Mouse (Mus musculus) liver, embryonic 16.5 days (tissue): ENCODE measurements at regions not wholly inside any gene's neighbourhood (a gene's known extent, or its start where the extent isn't known, plus 50 kb on each side); places are given as distances from the start of the nearest gene placed in this dataset.

Source experiments
- ATAC-seq: fragments of 200-750 bp; cut with Nextera tagmentation; 2 replicates; pipeline ENCODE4 v1.8.0; 2017; ENCODE audit warnings: low read depth, mild to moderate bottlenecking, moderate number of reproducible peaks, moderate library complexity
- H3K27ac ChIP-seq: fragments of 300-500 bp; sonication (generic); 2 replicates; pipeline ENCODE4 v1.5.1; 2014; ENCODE audit warnings: mild to moderate bottlenecking, low read length
- H3K27me3 ChIP-seq: fragments of 300-500 bp; sonication (generic); 2 replicates; pipeline ENCODE4 v1.6.1; 2014; ENCODE audit warnings: low read depth, low read length, mixed read lengths; ENCODE audit not compliant: control insufficient read depth, insufficient read depth
- H3K36me3 ChIP-seq: fragments of 300-500 bp; sonication (generic); 2 replicates; pipeline ENCODE4 v1.6.1; 2014; ENCODE audit warnings: mild to moderate bottlenecking; ENCODE audit not compliant: control insufficient read depth, insufficient read depth
- H3K4me1 ChIP-seq: fragments of 300-500 bp; sonication (generic); 2 replicates; pipeline ENCODE4 v1.6.1; 2014; ENCODE audit warnings: low read depth, low read length, mixed read lengths; ENCODE audit not compliant: control insufficient read depth
- H3K4me2 ChIP-seq: fragments of 300-500 bp; sonication (generic); 2 replicates; pipeline ENCODE4 v1.6.1; 2014; ENCODE audit warnings: low read depth, low read length, mixed read lengths
- H3K4me3 ChIP-seq: fragments of 300-500 bp; sonication (generic); 2 replicates; pipeline ENCODE4 v1.5.1; 2014; ENCODE audit warnings: low read depth, mild to moderate bottlenecking, low read length
- H3K9ac ChIP-seq: fragments of 300-500 bp; sonication (generic); 2 replicates; pipeline ENCODE4 v1.6.1; 2014; ENCODE audit warnings: low read depth, low read length
- H3K9me3 ChIP-seq: fragments of 300-500 bp; sonication (generic); replicated peaks from 2 replicates; pipeline ENCODE4 v1.6.1; 2016; ENCODE audit warnings: low read length; ENCODE audit not compliant: control insufficient read depth
- WGBS: fragments of 180-500 bp; shearing (Covaris S2); extraction: QIAGEN DNeasy Blood & Tissue Kit; methylation state at CpG from one replicate; pipeline ENCODE4 v1.1.7; 2014; ENCODE audit not compliant: insufficient replicate concordance; 5-methylcytosine and 5-hydroxymethylcytosine counted together

GRCm38 (mm10) chr13:44238308-44238707, 453.7 kb downstream of the Cd83 start:
- Histone ChIP-seq H3K9ac (no peak overlapping the region), H3K4me1 (no peaks in the 10 kb centered on the region), H3K9me3 (no peaks in the 10 kb centered on the region), H3K27me3 (no peaks in the 10 kb centered on the region), H3K4me3 (no peak overlapping the region), H3K27ac (no peak overlapping the region), H3K36me3 (no peaks in the 10 kb centered on the region), H3K4me2 (no peak overlapping the region)
- WGBS = 55% methylated on average over 11 of the region's 11 CpGs
- no peak for ATAC-seq

- H3K36me3 ChIP-seq = no peaks in the 10 kb centered on the region
- no peaks in the 10 kb centered on the region for H3K4me1 ChIP-seq
- no peak overlapping the region for H3K9ac ChIP-seq
- WGBS = 67% methylated on average over 6 of the region's 6 CpGs
- no peak overlapping the region for H3K27ac ChIP-seq
- no peaks in the 10 kb centered on the region for H3K27me3 ChIP-seq
- H3K4me3 ChIP-seq = no peak overlapping the region
- no peaks in the 10 kb centered on the region for H3K9me3 ChIP-seq
- no peak for ATAC-seq
- no peak overlapping the region for H3K4me2 ChIP-seq
These were observed 458.6 kb downstream of the Cd83 start for GRCm38 (mm10) chr13:44243211-44243610.

GRCm38 (mm10) chr13:44246714-44247251, 462.2 kb downstream of the Cd83 start:
- 23% methylated on average over 7 of the region's 7 CpGs for WGBS
- H3K36me3 ChIP-seq = no peaks in the 10 kb centered on the region
- no peak overlapping the region for H3K9ac ChIP-seq
- H3K4me3 ChIP-seq = no peak overlapping the region
- H3K4me2 ChIP-seq = no peak overlapping the region
- H3K27me3 ChIP-seq = no peaks in the 10 kb centered on the region
- H3K4me1 ChIP-seq = no peaks in the 10 kb centered on the region
- no peak overlapping the region for H3K27ac ChIP-seq
- H3K9me3 ChIP-seq = no peaks in the 10 kb centered on the region
- no peak for ATAC-seq

- H3K9ac ChIP-seq = no peak overlapping the region
- no peak for ATAC-seq
- no peaks in the 10 kb centered on the region for H3K4me1 ChIP-seq
- no peak overlapping the region for H3K4me2 ChIP-seq
- WGBS = 57% methylated on average over 11 of the region's 11 CpGs
- no peaks in the 10 kb centered on the region for H3K36me3 ChIP-seq
- no peaks in the 10 kb centered on the region for H3K27me3 ChIP-seq
- no peak overlapping the region for H3K27ac ChIP-seq
- no peaks in the 10 kb centered on the region for H3K9me3 ChIP-seq
- H3K4me3 ChIP-seq = no peak overlapping the region
These were observed 463.3 kb downstream of the Cd83 start for GRCm38 (mm10) chr13:44247861-44248260.

GRCm38 (mm10) chr13:44248401-44248800, 463.8 kb downstream of the Cd83 start:
- no peak overlapping the region for H3K4me3 ChIP-seq
- H3K27ac ChIP-seq = no peak overlapping the region
- ATAC-seq = no peak
- H3K4me2 ChIP-seq = no peak overlapping the region
- H3K9me3 ChIP-seq = no peaks in the 10 kb centered on the region
- H3K9ac ChIP-seq = no peak overlapping the region
- H3K4me1 ChIP-seq = no peaks in the 10 kb centered on the region
- no peaks in the 10 kb centered on the region for H3K36me3 ChIP-seq
- no peaks in the 10 kb centered on the region for H3K27me3 ChIP-seq
- 31% methylated on average over 8 of the region's 8 CpGs for WGBS

- Histone ChIP-seq H3K9ac (no peak overlapping the region), H3K4me2 (no peak overlapping the region), H3K27ac (no peak overlapping the region), H3K27me3 (no peaks in the 10 kb centered on the region), H3K4me3 (no peak overlapping the region), H3K4me1 (no peaks in the 10 kb centered on the region), H3K36me3 (no peaks in the 10 kb centered on the region), H3K9me3 (no peaks in the 10 kb centered on the region)
- no peak for ATAC-seq
- 52% methylated on average over 2 of the region's 2 CpGs for WGBS
These were observed 464.5 kb downstream of the Cd83 start for GRCm38 (mm10) chr13:44249119-44249518.

- Histone ChIP-seq H3K4me3 (no peak overlapping the region), H3K9ac (no peak overlapping the region), H3K27me3 (no peaks in the 10 kb centered on the region), H3K9me3 (no peaks in the 10 kb centered on the region), H3K4me2 (no peak overlapping the region), H3K36me3 (no peaks in the 10 kb centered on the region), H3K27ac (no peak overlapping the region), H3K4me1 (no peaks in the 10 kb centered on the region)
- 66% methylated on average over 11 of the region's 11 CpGs for WGBS
- ATAC-seq = no peak
These were observed 466.1 kb downstream of the Cd83 start for GRCm38 (mm10) chr13:44250474-44251201.

- H3K4me3 ChIP-seq = no peak overlapping the region
- no peaks in the 10 kb centered on the region for H3K4me1 ChIP-seq
- no peak overlapping the region for H3K4me2 ChIP-seq
- no peaks in the 10 kb centered on the region for H3K9me3 ChIP-seq
- WGBS = 38% methylated on average over 1 of the region's 1 CpGs
- no peak for ATAC-seq
- H3K27ac ChIP-seq = no peak overlapping the region
- H3K27me3 ChIP-seq = no peaks in the 10 kb centered on the region
- H3K9ac ChIP-seq = no peak overlapping the region
- H3K36me3 ChIP-seq = no peaks in the 10 kb centered on the region
These were observed 466.9 kb downstream of the Cd83 start for GRCm38 (mm10) chr13:44251503-44251902.

GRCm38 (mm10) chr13:44252496-44252895, 467.9 kb downstream of the Cd83 start:
- Histone ChIP-seq H3K9ac (no peak overlapping the region), H3K27ac (no peak overlapping the region), H3K9me3 (no peaks in the 10 kb centered on the region), H3K36me3 (no peaks in the 10 kb centered on the region), H3K27me3 (no peaks in the 10 kb centered on the region), H3K4me3 (no peak overlapping the region), H3K4me1 (no peaks in the 10 kb centered on the region), H3K4me2 (no peak overlapping the region)
- no peak for ATAC-seq
- 64% methylated on average over 3 of the region's 3 CpGs for WGBS
